Mouse (Mus musculus) kidney, postnatal 25 days (tissue): ENCODE results near the gene Hbs1l.

ENCODE experiments used
- DNase-seq, 2 experiments: peaks; one replicate each; pipeline ENCODE4 v3.0.0; 2021; ENCODE audit warnings: mixed read lengths in 2 of 2

Hbs1l gene

GRCm38 (mm10) chr10:21410711-21411110, 114.9 kb downstream of the Hbs1l start:
- no peak for DNase-seq

DNA sequence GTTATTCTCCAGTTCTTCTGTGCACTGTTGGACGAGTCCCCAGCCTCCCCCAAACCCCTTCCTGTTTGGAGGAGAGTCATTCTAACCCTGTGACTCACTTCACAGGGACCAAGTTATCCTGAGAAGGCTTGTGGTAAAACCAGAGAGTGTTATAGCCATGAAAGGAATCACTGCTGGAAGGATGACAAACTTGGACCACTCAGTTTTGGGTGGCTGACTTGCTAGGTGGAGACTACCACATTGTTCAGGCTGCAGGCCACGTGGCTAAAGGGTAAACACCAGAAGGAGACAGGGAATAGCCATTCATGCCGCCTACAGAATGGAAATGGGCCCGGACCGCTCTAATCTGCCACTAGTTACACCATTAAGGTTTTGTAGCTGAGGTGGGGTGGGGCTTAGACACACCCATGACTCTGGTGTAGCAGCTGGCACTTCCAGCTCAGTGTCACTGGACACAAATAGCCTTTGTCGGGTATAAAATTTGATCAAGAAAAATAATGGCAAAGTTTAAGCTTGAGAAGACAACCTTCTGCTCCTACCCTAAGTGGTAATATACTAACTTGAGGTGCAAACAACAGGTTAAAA, 115.9 kb downstream of the Hbs1l start:
- DNase-seq, result no peak

DNA sequence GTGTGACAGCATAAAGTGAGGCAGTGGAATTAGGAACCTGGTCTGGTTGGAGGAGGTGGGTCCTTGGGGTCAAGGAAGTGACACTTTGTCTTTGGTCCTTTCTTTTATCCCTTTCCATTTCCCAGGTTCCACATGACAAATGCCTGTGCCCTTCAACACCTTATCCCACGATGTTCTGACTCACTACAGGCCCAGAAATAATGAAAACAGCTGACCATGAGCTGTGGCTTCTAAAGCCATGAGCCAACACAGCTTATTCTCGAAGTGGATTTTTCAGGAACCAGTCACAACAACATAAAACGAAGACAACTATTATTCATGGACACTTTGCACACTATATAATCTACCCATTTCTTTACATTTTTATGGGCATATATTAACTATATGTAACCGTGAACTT, 119.3 kb downstream of the Hbs1l start:
- DNase-seq, result no peak

DNA sequence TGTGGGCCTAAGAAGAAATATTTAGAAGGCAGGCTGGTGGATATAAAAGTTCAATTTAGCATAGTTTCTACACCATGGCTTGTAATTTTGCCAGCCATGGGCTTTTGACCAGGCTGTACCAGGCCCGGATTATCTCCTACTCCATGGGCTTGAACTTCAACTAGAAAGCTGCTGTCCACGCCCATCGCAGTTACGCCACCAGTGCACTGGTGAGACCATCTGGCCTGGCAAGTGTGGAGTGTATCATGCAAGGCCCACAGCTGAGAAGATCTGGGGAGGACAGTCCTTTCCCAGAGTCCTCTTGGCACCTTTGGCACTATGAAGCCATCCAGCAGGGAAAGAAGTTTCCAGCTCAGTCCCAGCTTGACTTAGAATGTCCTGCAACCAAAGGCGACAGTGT, 120.4 kb downstream of the Hbs1l start:
- no peak for DNase-seq
